Mouse (Mus musculus): ENCODE measurements around the gene Olfr1442.
"Not testable (repeated sequence)": the region's sequence is repeated elsewhere in the genome, so short reads cannot be mapped to it uniquely, and the experiment has no call there.

Olfr1442 gene

GRCm38 (mm10) chr19:12670139-12670538 is at the start of gene Olfr1442:
Gene Olfr1442, plus strand, starts transcription at chr19:12670439.
- DNase-seq (ENCODE audit: low read depth, low spot score), result no peak

- DNase-seq (ENCODE audit: low read depth, low spot score), result no peak
Observed at GRCm38 (mm10) chr19:12633176-12633575, 37.1 kb upstream of the Olfr1442 start, which contains the start of gene Glyat. Gene Glyat, plus strand, starts transcription at chr19:12633308.

- no peak for DNase-seq (ENCODE audit: low read depth, low spot score)
Observed at GRCm38 (mm10) chr19:12634259-12634658, 36.0 kb upstream of the Olfr1442 start.

GRCm38 (mm10) chr19:12634963-12635362 is 35.3 kb upstream of the Olfr1442 start:
- no peak for DNase-seq (ENCODE audit: low read depth, low spot score)

GRCm38 (mm10) chr19:12636863-12637262 is 33.4 kb upstream of the Olfr1442 start:
- DNase-seq (ENCODE audit: low read depth, low spot score), result no peak

- DNase-seq (ENCODE audit: low read depth, low spot score), result no peak
Observed at GRCm38 (mm10) chr19:12638049-12638448, 32.2 kb upstream of the Olfr1442 start.

- DNase-seq (ENCODE audit: low read depth, low spot score), result no peak
Observed at GRCm38 (mm10) chr19:12649511-12649910, 20.7 kb upstream of the Olfr1442 start.

GRCm38 (mm10) chr19:12666156-12666555 is 4.1 kb upstream of the Olfr1442 start:
- no peak for DNase-seq (ENCODE audit: low read depth, low spot score)

- DNase-seq (ENCODE audit: low read depth, low spot score), result not testable (repeated sequence)
Observed at GRCm38 (mm10) chr19:12668601-12669000, 1.6 kb upstream of the Olfr1442 start.

- no peak for DNase-seq (ENCODE audit: low read depth, low spot score)
Observed at GRCm38 (mm10) chr19:12671051-12671450, 812 bp downstream of the Olfr1442 start.

- DNase-seq (ENCODE audit: low read depth, low spot score), result no peak
Observed at GRCm38 (mm10) chr19:12677812-12678211, 7.6 kb downstream of the Olfr1442 start, which contains the start of gene Olfr1443. Gene Olfr1443, plus strand, starts transcription at chr19:12678112.

GRCm38 (mm10) chr19:12684638-12685037 is 14.4 kb downstream of the Olfr1442 start:
- DNase-seq (ENCODE audit: low read depth, low spot score), result no peak

- DNase-seq (ENCODE audit: low read depth, low spot score), result no peak
Observed at GRCm38 (mm10) chr19:12685231-12685630, 15.0 kb downstream of the Olfr1442 start.

GRCm38 (mm10) chr19:12695590-12695989 is 25.4 kb downstream of the Olfr1442 start, which contains the start of gene Keg1:
Gene Keg1, plus strand, starts transcription at chr19:12695786.
- DNase-seq (ENCODE audit: low read depth, low spot score), result no peak

- no peak for DNase-seq (ENCODE audit: low read depth, low spot score)
Observed at GRCm38 (mm10) chr19:12696221-12696620, 26.0 kb downstream of the Olfr1442 start.

GRCm38 (mm10) chr19:12708458-12708857 is 38.2 kb downstream of the Olfr1442 start:
- DNase-seq (ENCODE audit: low read depth, low spot score), result no peak

- DNase-seq (ENCODE audit: low read depth, low spot score), result no peak
Observed at GRCm38 (mm10) chr19:12708986-12709385, 38.7 kb downstream of the Olfr1442 start.

GRCm38 (mm10) chr19:12719189-12719588 is 49.0 kb downstream of the Olfr1442 start:
- DNase-seq (ENCODE audit: low read depth, low spot score), result no peak

- no peak for DNase-seq (ENCODE audit: low read depth, low spot score)
Observed at GRCm38 (mm10) chr19:12720463-12720862, 50.2 kb downstream of the Olfr1442 start.

- DNase-seq (ENCODE audit: low read depth, low spot score), result not testable (repeated sequence)
Observed at GRCm38 (mm10) chr19:12720919-12721318, 50.7 kb downstream of the Olfr1442 start.

GRCm38 (mm10) chr19:12721596-12721995 is 51.4 kb downstream of the Olfr1442 start:
- not testable (repeated sequence) for DNase-seq (ENCODE audit: low read depth, low spot score)

GRCm38 (mm10) chr19:12722308-12722707 is 52.1 kb downstream of the Olfr1442 start:
- peak; percentile 11 for DNase-seq (ENCODE audit: low read depth, low spot score)

GRCm38 (mm10) chr19:12725851-12726250 is 55.6 kb downstream of the Olfr1442 start:
- DNase-seq (ENCODE audit: low read depth, low spot score), result no peak

Data from skeletal muscle tissue, adult 2 months (tissue).